Comparison of ENCODE assay signal across 8 mouse cellular contexts in the genomic region with DNA sequence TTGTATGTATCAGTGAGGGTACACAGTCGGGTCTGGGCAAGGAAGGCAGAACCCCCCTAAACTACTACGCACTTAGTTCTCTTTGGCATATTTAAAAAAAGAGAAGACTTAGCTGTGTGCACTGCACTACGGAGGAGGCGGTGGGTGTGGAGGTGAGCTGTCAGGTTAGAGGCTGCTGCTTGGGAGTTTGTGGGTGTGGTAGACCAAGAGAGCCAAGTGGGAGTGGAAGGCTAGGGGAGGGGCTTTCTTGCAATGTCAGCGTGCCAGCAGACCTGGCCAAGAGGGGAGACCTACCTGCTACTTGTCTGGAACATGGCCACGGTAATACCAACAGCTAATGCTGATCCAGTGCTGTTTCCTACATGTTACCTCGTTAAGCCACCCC. TPM values are rescaled to one million over a fixed set of nuclear protein-coding genes. Genes with fewer than 3 reads are reported as not detected.
DNase-seq lines count a peak whose midpoint lies in the region; ATAC-seq lines count a peak whose summit lies in the region.

No protein-coding gene starts in this region.

- 0 out of 2 replicates have a peak, but pooled peaks have one; percentile 41 for ATAC-seq in hindbrain, embryonic 16.5 days
- ATAC-seq in liver, embryonic 12.5 days = peak; percentile 21; the same call in 1 of the 2 replicates

- H3K4me2 ChIP-seq in hindbrain, embryonic 16.5 days (ENCODE audit: low read length) = peak overlapping the region; percentile 99
- H3K4me2 ChIP-seq in liver, embryonic 12.5 days = peak overlapping the region; percentile 66

- H3K27ac ChIP-seq in hindbrain, embryonic 16.5 days (ENCODE audit: low read depth, low read length) = no peak overlapping the region
- H3K27ac ChIP-seq in liver, embryonic 12.5 days = no peak overlapping the region

- H3K27me3 ChIP-seq in hindbrain, embryonic 16.5 days (replicated peaks; ENCODE audit: control insufficient read depth, insufficient read depth, low read length) = peaks cover 2% of the 10 kb centered on the region
- peaks cover 41% of the 10 kb centered on the region for H3K27me3 ChIP-seq in liver, embryonic 12.5 days (replicated peaks)

- H3K9ac ChIP-seq in hindbrain, embryonic 16.5 days (ENCODE audit: low read depth, low read length) = no peak overlapping the region
- H3K9ac ChIP-seq in liver, embryonic 12.5 days = no peak overlapping the region

- DNase-seq in thymus, adult 18-20 months = peak; percentile 48 to 72
- DNase-seq in thymus, postnatal 0 days (ENCODE audit: low spot score) = no peak
- peak; percentile 7 for DNase-seq in ovary, postnatal 14 days (ENCODE audit: low spot score)
- no peak for DNase-seq in left cerebral cortex, postnatal 4 days
- DNase-seq in cerebellum, adult 18-20 months = no peak
- DNase-seq in adrenal gland, postnatal 25 days = no peak

- H3K4me3 ChIP-seq in hindbrain, embryonic 16.5 days (ENCODE audit: low read length) = no peak overlapping the region
- no peak overlapping the region for H3K4me3 ChIP-seq in liver, embryonic 12.5 days

- 33% methylated on average over 7 of the region's 7 CpGs for WGBS in hindbrain, embryonic 16.5 days
- WGBS in liver, embryonic 12.5 days (ENCODE audit: insufficient replicate concordance) = 27% methylated on average over 7 of the region's 7 CpGs

- intact Hi-C loops in left cerebral cortex, postnatal 4 days (cut with DNase I) = loop anchor here (10.0 kb wide), 1 partner anchor 72 kb away; no protein-coding TSS in a partner anchor

- no peaks in the 10 kb centered on the region for H3K36me3 ChIP-seq in hindbrain, embryonic 16.5 days (ENCODE audit: control insufficient read depth, insufficient read depth, low read length)
- no peaks in the 10 kb centered on the region for H3K36me3 ChIP-seq in liver, embryonic 12.5 days

- peaks cover 10% of the 10 kb centered on the region for H3K4me1 ChIP-seq in hindbrain, embryonic 16.5 days (ENCODE audit: control insufficient read depth, insufficient read depth, low read depth, low read length)
- peaks cover 7% of the 10 kb centered on the region; the same call in 1 of the 2 replicates for H3K4me1 ChIP-seq in liver, embryonic 12.5 days

- no peaks in the 10 kb centered on the region for H3K9me3 ChIP-seq in hindbrain, embryonic 16.5 days (ENCODE audit: control insufficient read depth, low read length)
- H3K9me3 ChIP-seq in liver, embryonic 12.5 days (replicated peaks) = no peaks in the 10 kb centered on the region

RNA-seq across cellular contexts. Expression of a gene that starts 0.4 kb away (rescaled TPM):
- polyA plus RNA-seq in thymus, postnatal 0 days (2015; fragmentation: Nextera tagmentation; extraction: Ambion mirVana) = 79.2 and 90.0 TPM in 2 replicates
- 2.5 TPM in 2 replicates for polyA plus RNA-seq in hindbrain, embryonic 16.5 days (2015; fragmentation: Nextera tagmentation; extraction: Ambion mirVana)
- polyA plus RNA-seq in liver, embryonic 12.5 days (2016; fragmentation: Nextera tagmentation; extraction: Ambion mirVana) = 0.20 and 0.37 TPM in 2 replicates
- total RNA-seq in left cerebral cortex, postnatal 4 days (2021) = 10 to 100 TPM; 30.3 to 35.2 TPM
- total RNA-seq in adrenal gland, postnatal 25 days (2021) = 0.19 and 0.49 TPM in 2 replicates

Comparison
In these comparisons a context has a peak if more than half of its experiments do, and no peak if none do; other contexts are left out.
1. DNase-seq: peak in thymus, adult 18-20 months (2 of 2) and ovary, postnatal 14 days (single experiment); none in thymus, postnatal 0 days (single experiment), left cerebral cortex, postnatal 4 days (single experiment), cerebellum, adult 18-20 months (0 of 2) and adrenal gland, postnatal 25 days (single experiment).
2. RNA of a gene that starts 0.4 kb away (polyA plus RNA-seq): 79.2 to 90.0 TPM in thymus, postnatal 0 days; 2.5 TPM in hindbrain, embryonic 16.5 days and 0.20 to 0.37 TPM in liver, embryonic 12.5 days; every median in the first group is over 10 times any median in the second.